Mouse (Mus musculus) lung, embryonic 14.5 days (tissue): ENCODE results near the gene Msi2. TPM values are rescaled to one million over a fixed set of nuclear protein-coding genes. Genes with fewer than 3 reads are reported as not detected.

Experiments
- ATAC-seq: fragments of 200-750 bp; cut with Nextera tagmentation; 2 replicates; pipeline ENCODE4 v1.8.0; 2017; ENCODE audit warnings: mild to moderate bottlenecking, moderate TSS enrichment, moderate library complexity; ENCODE audit not compliant: insufficient read depth
- DNase-seq: peaks from one replicate; pipeline ENCODE4 v3.0.0-alpha.2; 2015
- H3K27ac ChIP-seq: fragments of 300-500 bp; sonication (generic); 2 replicates; pipeline ENCODE4 v1.5.1; 2014; ENCODE audit warnings: low read depth, mild to moderate bottlenecking, moderate library complexity
- H3K27me3 ChIP-seq: fragments of 300-500 bp; sonication (generic); 2 replicates; pipeline ENCODE4 v1.6.1; 2014; ENCODE audit warnings: low read length, control low read depth; ENCODE audit not compliant: insufficient read depth
- H3K36me3 ChIP-seq: fragments of 300-500 bp; sonication (generic); 2 replicates; pipeline ENCODE4 v1.6.1; 2014; ENCODE audit warnings: control low read depth; ENCODE audit not compliant: insufficient read depth
- H3K4me1 ChIP-seq: fragments of 300-500 bp; sonication (generic); 2 replicates; pipeline ENCODE4 v1.6.1; 2014; ENCODE audit warnings: antibody characterized with exemption, control low read depth; ENCODE audit not compliant: insufficient read depth
- H3K4me2 ChIP-seq: fragments of 300-500 bp; sonication (generic); 2 replicates; pipeline ENCODE4 v1.6.1; 2014; ENCODE audit warnings: mild to moderate bottlenecking
- H3K4me3 ChIP-seq: fragments of 300-500 bp; sonication (generic); 2 replicates; pipeline ENCODE4 v1.5.1; 2014; ENCODE audit warnings: low read depth, low read length
- H3K9ac ChIP-seq: fragments of 300-500 bp; sonication (generic); 2 replicates; pipeline ENCODE4 v1.6.1; 2014
- H3K9me3 ChIP-seq: fragments of 300-500 bp; sonication (generic); 2 replicates; pipeline ENCODE4 v1.6.1; 2016; ENCODE audit warnings: low read depth, low read length, control low read depth
- CTCF ChIP-seq: IDR thresholded peaks from 2 replicates; pipeline ENCODE4 v1.5.1; 2016; ENCODE audit warnings: antibody characterized with exemption, low read depth
- WGBS: fragments of 180-500 bp; shearing (Covaris S2); extraction: QIAGEN DNeasy Blood & Tissue Kit; methylation state at CpG from one replicate; pipeline ENCODE4 v1.1.7; 2014; 5-methylcytosine and 5-hydroxymethylcytosine counted together
- polyA plus RNA-seq: library from polyadenylated mRNA; unstranded; fragments of >200 nt; fragmentation: Nextera tagmentation; extraction: Ambion mirVana; gene quantifications from 2 replicates; pipeline ENCODE4 v1.2.1, GENCODE M21; 2014

Msi2 gene
- polyA plus RNA-seq, 1 experiment from 2014 or later, result 12.7 TPM

- Histone ChIP-seq H3K27ac (no peak overlapping the region), H3K4me1 (peaks cover 11% of the 10 kb centered on the region), H3K4me2 (no peak overlapping the region), H3K27me3 (no peaks in the 10 kb centered on the region), H3K9me3 (no peaks in the 10 kb centered on the region), H3K9ac (no peak overlapping the region), H3K4me3 (no peak overlapping the region), H3K36me3 (0 out of 2 replicates have a peak, but pooled peaks cover 4% of the 10 kb centered on the region)
- no peak for DNase-seq
- TF ChIP-seq CTCF, result no peak
- no peak for ATAC-seq
- 74% methylated on average over 2 of the region's 2 CpGs for WGBS
These were observed 225.7 kb downstream of the Msi2 start for GRCm38 (mm10) chr11:88492585-88492984.

DNA sequence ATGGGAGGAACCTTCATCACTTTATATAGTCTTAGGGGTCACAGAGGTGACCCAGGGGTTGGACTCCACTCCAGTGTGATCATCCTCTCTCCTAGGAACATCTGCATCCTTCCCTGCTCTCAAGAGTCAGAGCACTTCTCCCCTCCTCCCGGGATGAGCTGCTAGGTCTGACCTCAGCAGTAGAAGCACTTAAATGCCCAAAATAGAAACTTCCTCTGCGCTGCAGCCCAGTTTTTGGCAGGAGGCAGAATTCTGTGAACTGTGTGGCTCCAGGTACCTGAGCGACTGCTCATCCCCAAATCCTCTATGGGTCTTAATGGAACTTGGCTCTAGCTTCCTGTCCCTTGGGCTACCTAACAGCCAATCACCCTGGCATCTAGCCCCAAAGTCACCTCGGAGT is 228.3 kb downstream of the Msi2 start:
- no peak for DNase-seq
- ATAC-seq, result no peak
- Histone ChIP-seq H3K4me1 (peaks cover 4% of the 10 kb centered on the region), H3K36me3 (no peaks in the 10 kb centered on the region), H3K4me2 (no peak overlapping the region), H3K4me3 (no peak overlapping the region), H3K9ac (no peak overlapping the region), H3K9me3 (no peaks in the 10 kb centered on the region), H3K27me3 (no peaks in the 10 kb centered on the region), H3K27ac (no peak overlapping the region)
- no peak for TF ChIP-seq CTCF
- 54% methylated on average over 4 of the region's 4 CpGs for whole genome bisulfite sequencing

DNA sequence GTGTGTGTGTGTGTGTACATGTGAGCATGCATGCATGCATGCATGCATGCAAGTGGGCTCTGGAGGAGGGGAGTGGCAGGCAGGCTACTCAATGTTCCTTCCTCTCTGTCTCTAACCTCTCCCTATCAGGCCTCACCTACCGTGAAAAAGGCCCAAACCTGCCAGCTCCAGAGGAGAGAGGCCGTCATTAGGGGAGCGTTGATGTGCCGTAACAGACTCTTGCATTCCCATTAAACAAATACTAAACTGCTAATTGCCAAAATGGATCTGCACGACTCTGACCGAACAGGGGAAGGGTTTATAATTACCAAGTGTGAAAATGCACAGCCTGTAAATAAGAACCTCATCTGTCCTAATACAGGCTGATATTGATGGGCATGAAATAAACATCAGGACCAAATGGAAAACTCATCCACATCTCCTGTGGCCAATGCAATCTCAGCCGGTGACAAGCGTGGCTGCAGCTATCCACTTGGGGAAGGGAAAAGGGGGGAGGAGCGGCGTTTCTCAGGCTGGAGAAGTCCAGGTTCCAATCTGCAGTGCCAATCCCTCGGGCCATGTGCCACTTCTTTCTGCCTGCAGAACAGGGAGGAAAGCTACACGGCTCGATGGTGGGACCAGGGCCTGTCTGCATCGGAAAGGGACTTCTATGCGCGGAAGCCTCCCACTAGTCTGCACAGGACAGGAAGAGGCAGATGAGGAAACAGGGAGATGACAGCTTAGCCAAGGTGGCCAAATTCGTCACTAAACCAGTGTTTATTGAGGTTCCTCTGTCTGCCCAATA is 229.2 kb downstream of the Msi2 start:
- H3K36me3 ChIP-seq, result no peaks in the 10 kb centered on the region
- DNase-seq, result no peak
- H3K9me3 ChIP-seq, result no peaks in the 10 kb centered on the region
- H3K9ac ChIP-seq, result no peak overlapping the region
- no peaks in the 10 kb centered on the region for H3K27me3 ChIP-seq
- ATAC-seq, result no peak
- H3K4me2 ChIP-seq, result no peak overlapping the region
- peaks cover 3% of the 10 kb centered on the region; the same call in 1 of the 2 replicates for H3K4me1 ChIP-seq
- no peak overlapping the region for H3K27ac ChIP-seq
- no peak overlapping the region for H3K4me3 ChIP-seq
- no peak for TF ChIP-seq CTCF
- 76% methylated on average over 17 of the region's 17 CpGs for WGBS

- Histone ChIP-seq H3K9ac (no peak overlapping the region), H3K27me3 (no peaks in the 10 kb centered on the region), H3K36me3 (no peaks in the 10 kb centered on the region), H3K4me1 (peaks cover 3% of the 10 kb centered on the region; the same call in 1 of the 2 replicates), H3K4me2 (no peak overlapping the region), H3K4me3 (no peak overlapping the region), H3K27ac (no peak overlapping the region), H3K9me3 (no peaks in the 10 kb centered on the region)
- 59% methylated on average over 13 of the region's 13 CpGs for whole genome bisulfite sequencing
- DNase-seq (peak; percentile 52), ATAC-seq (peak; percentile 28; the same call in 1 of the 2 replicates)
- TF ChIP-seq CTCF, result no peak
These were observed 230.0 kb downstream of the Msi2 start for GRCm38 (mm10) chr11:88488175-88488940.

DNA sequence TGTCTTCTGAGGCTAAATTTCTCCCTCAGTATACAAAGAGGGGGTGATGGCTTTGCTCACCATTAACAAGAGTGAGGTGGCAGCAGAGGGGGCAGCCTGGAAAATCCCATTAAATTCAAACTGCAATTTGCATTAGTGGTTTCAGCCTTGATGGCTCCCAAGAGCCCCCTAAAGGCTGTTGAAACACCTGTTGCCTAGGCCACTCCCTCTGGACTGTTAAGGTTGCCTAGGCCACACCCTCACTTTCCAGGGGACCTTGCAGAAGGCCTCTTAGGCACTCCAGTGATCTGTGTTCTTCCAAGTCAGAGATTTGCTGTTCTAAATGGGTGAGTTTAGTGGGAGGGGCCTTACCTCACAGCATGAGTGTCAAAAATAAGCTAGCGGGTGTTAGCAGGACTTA is 232.3 kb downstream of the Msi2 start:
- TF ChIP-seq CTCF, result no peak
- H3K4me1 ChIP-seq, result peaks cover 16% of the 10 kb centered on the region

GRCm38 (mm10) chr11:88485088-88485487 is 233.2 kb downstream of the Msi2 start:
- ATAC-seq (no peak), DNase-seq (no peak)
- H3K4me2 ChIP-seq, result no peak overlapping the region
- no peak overlapping the region for H3K4me3 ChIP-seq
- no peak overlapping the region for H3K9ac ChIP-seq
- no peaks in the 10 kb centered on the region for H3K36me3 ChIP-seq
- no peaks in the 10 kb centered on the region for H3K27me3 ChIP-seq
- no peaks in the 10 kb centered on the region for H3K9me3 ChIP-seq
- no peak for TF ChIP-seq CTCF
- H3K27ac ChIP-seq, result peak overlapping the region; percentile 48; the same call in 1 of the 2 replicates
- peaks cover 20% of the 10 kb centered on the region for H3K4me1 ChIP-seq
- 36% methylated on average over 4 of the region's 4 CpGs for WGBS

More for the DNA sequence above, 232.3 kb downstream of the Msi2 start:
- no peak overlapping the region for H3K4me3 ChIP-seq
- ATAC-seq (no peak), DNase-seq (peak; percentile 50)
- H3K9ac ChIP-seq, result no peak overlapping the region
- WGBS, result 75% methylated on average over 1 of the region's 1 CpGs
- 0 out of 2 replicates have a peak overlapping the region, but pooled peaks have one; percentile 48 for H3K27ac ChIP-seq
- no peak overlapping the region for H3K4me2 ChIP-seq
- no peaks in the 10 kb centered on the region for H3K36me3 ChIP-seq
- no peaks in the 10 kb centered on the region for H3K27me3 ChIP-seq
- no peaks in the 10 kb centered on the region for H3K9me3 ChIP-seq

GRCm38 (mm10) chr11:88484047-88484446 is 234.3 kb downstream of the Msi2 start:
- Histone ChIP-seq H3K27me3 (no peaks in the 10 kb centered on the region), H3K27ac (no peak overlapping the region), H3K4me3 (no peak overlapping the region), H3K4me2 (no peak overlapping the region), H3K9me3 (no peaks in the 10 kb centered on the region), H3K9ac (no peak overlapping the region), H3K36me3 (no peaks in the 10 kb centered on the region), H3K4me1 (peaks cover 20% of the 10 kb centered on the region)
- no peak for DNase-seq
- 94% methylated on average over 3 of the region's 3 CpGs for WGBS
- no peak for ATAC-seq
- TF ChIP-seq CTCF, result no peak
